Mouse (Mus musculus): ENCODE results near the gene Sctr.

Gene Sctr

GRCm38 (mm10) chr1:120025050-120025439 lies 18.4 kb downstream of the Sctr start:
- in situ Hi-C loops (cut with MboI, MseI): loop anchor here (5.0 kb wide), 1 partner anchor 72 kb away; no protein-coding TSS in a partner anchor

GRCm38 (mm10) chr1:120027693-120028092 lies 21.0 kb downstream of the Sctr start:
- in situ Hi-C loops (cut with MboI, MseI): loop anchor here (5.0 kb wide), 1 partner anchor 70 kb away; no protein-coding TSS in a partner anchor

- in situ Hi-C loops (cut with MboI, MseI): no loop called here
These were observed 23.8 kb downstream of the Sctr start for GRCm38 (mm10) chr1:120030474-120030873.

GRCm38 (mm10) chr1:120032804-120033468 lies 26.2 kb downstream of the Sctr start:
- in situ Hi-C loops (cut with MboI, MseI): no loop called here

- in situ Hi-C loops (cut with MboI, MseI): no loop called here
These were observed 26.8 kb downstream of the Sctr start for GRCm38 (mm10) chr1:120033469-120033854.

GRCm38 (mm10) chr1:120034793-120035192 lies 28.1 kb downstream of the Sctr start:
- in situ Hi-C loops (cut with MboI, MseI): no loop called here

GRCm38 (mm10) chr1:120035456-120036034 lies 28.9 kb downstream of the Sctr start:
- in situ Hi-C loops (cut with MboI, MseI): no loop called here

GRCm38 (mm10) chr1:120037021-120037683 lies 30.5 kb downstream of the Sctr start:
- in situ Hi-C loops (cut with MboI, MseI): no loop called here

GRCm38 (mm10) chr1:120038594-120038993 lies 31.9 kb downstream of the Sctr start:
- in situ Hi-C loops (cut with MboI, MseI): no loop called here

GRCm38 (mm10) chr1:120042421-120042820 lies 35.7 kb downstream of the Sctr start:
- in situ Hi-C loops (cut with MboI, MseI): no loop called here

GRCm38 (mm10) chr1:120044584-120044983 lies 37.9 kb downstream of the Sctr start:
- in situ Hi-C loops (cut with MboI, MseI): no loop called here

GRCm38 (mm10) chr1:120047325-120047724 lies 40.6 kb downstream of the Sctr start:
- in situ Hi-C loops (cut with MboI, MseI): no loop called here

- in situ Hi-C loops (cut with MboI, MseI): no loop called here
These were observed 44.4 kb downstream of the Sctr start for GRCm38 (mm10) chr1:120051070-120051469.

- in situ Hi-C loops (cut with MboI, MseI): no loop called here
These were observed 48.3 kb downstream of the Sctr start for GRCm38 (mm10) chr1:120054997-120055396.

GRCm38 (mm10) chr1:120055475-120055874 lies 48.8 kb downstream of the Sctr start:
- in situ Hi-C loops (cut with MboI, MseI): no loop called here

- in situ Hi-C loops (cut with MboI, MseI): no loop called here
These were observed 49.5 kb downstream of the Sctr start for GRCm38 (mm10) chr1:120056236-120056635.

- in situ Hi-C loops (cut with MboI, MseI): no loop called here
These were observed 50.4 kb downstream of the Sctr start for GRCm38 (mm10) chr1:120057044-120057443.

- in situ Hi-C loops (cut with MboI, MseI): no loop called here
These were observed 51.2 kb downstream of the Sctr start for GRCm38 (mm10) chr1:120057674-120058430.

GRCm38 (mm10) chr1:120060687-120061086 lies 54.0 kb downstream of the Sctr start:
- in situ Hi-C loops (cut with MboI, MseI): no loop called here

- in situ Hi-C loops (cut with MboI, MseI): no loop called here
These were observed 55.5 kb downstream of the Sctr start for GRCm38 (mm10) chr1:120062231-120062630.

- in situ Hi-C loops (cut with MboI, MseI): no loop called here
These were observed 57.5 kb downstream of the Sctr start for GRCm38 (mm10) chr1:120064036-120064682.

- in situ Hi-C loops (cut with MboI, MseI): no loop called here
These were observed 59.5 kb downstream of the Sctr start for GRCm38 (mm10) chr1:120066159-120066558.
